Mouse (Mus musculus) c-Kit-negative CD71-positive TER-119-positive erythroid progenitor cells, embryonic 14.5 days (primary cell): ENCODE data around the gene Srebf1.
A peak's percentile ranks its signal among the peaks of the same experiment; 100 is the strongest.

Source experiments
- DNase-seq: peaks from one replicate; pipeline ENCODE4 v3.0.0-alpha.2; 2013; ENCODE audit warnings: low read depth, low spot score

Gene Srebf1

DNA sequence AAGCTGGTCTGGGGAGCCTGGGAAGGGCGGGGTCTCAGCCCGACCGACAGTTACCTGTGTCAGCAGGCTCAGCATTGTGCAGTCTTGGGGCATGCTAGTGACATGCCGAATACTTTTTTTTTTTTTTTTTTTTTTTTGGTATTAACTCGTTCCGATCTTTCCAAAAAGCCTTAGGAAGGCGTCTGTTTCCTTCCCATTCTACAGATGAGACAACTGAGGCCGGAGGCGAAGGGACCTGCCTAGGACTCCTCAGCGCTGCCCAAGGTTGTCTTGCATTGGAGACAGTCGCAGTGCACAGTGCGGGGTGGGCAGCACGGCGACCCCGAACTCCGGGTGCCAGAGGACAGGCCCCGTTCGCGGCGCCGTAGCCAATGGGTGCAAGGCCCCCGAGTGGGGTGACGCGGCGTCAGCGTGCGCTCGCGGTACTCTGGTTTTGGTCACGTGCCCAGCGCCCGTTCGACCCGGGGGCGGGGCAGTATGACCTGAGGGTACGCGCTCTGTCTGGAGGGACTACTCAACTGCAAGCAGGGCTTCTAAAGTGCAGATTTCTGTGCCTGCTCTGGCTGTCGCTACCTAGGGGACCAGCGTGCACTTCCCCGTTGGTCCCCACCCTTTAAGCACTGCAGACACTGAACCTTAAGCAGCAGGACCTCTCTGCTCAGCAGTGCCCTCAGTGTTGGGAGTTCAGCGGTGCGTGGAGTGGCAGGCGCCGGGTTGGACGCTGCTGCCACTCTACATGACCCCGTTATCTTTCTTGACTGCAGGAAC, at the start of gene Srebf1:
Gene Srebf1, minus strand, starts transcription at position 113 of the 768 bp plus-strand sequence.
- DNase-seq, result no peak

DNA sequence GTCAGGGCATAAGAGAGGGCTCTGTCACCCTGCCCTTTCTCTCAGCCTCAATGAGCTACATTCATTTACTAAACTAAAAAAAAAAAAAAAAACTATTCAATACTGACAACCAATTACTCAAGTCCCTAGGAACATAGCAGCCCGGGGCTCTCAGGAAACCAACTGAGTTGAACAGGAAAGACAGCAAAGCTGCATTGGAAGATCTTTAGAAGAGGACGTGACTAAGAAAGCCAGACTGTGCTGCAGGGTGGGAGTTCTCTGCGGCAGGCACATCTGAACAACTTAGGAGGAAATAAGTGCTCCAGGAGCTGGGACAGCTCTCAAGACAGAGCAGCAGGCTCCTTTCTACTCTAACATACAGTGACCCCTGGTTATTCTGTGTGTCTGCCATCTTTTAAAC, 46.2 kb upstream of the Srebf1 start:
- no peak for DNase-seq

DNA sequence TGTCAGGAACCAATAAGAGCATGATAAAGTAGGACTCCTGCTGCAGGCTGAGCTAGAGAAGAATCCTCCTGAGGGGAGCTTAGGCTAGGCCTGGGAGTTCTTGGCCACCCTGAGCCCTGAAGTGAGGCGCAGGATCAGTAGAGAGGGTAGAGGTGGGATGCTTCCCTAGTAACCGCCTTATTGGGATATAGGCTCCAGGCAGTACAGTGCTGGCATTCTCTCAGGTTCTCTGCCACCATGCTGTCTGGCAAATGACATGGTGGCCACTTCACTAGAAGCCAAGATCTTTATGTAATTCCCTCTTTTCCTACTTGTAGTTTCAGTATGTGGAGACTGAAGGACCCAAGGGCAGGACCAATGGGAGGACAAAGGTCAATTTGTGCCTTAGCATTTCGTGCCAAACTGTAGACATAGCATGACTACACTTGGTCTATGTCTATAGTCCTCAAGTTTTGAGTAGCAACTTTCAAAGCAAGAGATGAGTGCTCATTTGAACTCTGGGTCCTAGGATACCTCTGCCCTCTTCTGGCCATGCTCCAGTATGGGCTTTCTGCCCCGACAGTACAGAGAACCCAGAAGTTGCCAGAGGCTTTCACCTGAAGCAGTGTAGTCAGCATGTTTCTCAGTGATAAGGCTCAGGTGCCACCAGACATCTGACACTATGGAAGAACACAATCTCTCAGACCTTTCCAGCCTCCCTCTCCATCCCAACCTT, 43.0 kb upstream of the Srebf1 start:
- DNase-seq, result no peak

DNA sequence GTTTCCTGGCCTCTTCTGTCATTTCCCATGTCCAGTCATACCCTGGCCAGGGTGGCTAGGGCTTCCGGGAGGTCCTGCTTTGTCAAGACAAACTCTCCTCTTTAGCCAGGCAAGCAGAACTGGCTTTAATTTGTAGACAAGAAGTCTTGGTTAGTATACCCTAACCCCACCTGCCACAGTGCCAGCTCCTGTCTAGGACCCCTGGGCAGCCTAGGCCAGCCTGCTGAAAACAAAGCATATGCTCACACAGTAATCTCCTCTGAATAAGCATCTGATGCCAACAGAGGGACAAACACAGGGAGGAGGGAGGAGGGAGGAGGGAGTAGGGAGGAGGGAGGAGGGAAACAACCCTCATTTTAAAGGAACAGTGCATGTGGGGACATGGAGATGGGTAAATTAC, 42.3 kb upstream of the Srebf1 start:
- DNase-seq, result no peak

DNA sequence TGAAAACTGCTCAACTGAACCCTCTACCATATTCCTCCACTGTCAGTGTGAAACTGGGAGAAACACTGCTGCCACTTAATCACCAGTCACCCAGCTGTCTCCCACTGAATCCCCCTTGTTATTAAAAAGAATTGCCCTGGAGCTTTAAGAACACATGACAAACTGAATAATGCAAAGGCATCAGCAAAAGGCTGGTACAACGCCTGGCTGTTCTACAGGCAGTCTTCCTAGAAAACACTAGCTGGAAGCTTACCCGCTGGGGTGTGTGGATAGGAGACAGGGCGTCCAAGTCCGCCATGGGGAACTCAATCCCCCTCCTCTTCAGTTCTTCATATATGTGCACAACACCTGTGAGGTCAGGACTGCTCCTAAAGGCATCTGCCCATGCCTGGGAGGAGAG, 40.0 kb upstream of the Srebf1 start:
- no peak for DNase-seq

DNA sequence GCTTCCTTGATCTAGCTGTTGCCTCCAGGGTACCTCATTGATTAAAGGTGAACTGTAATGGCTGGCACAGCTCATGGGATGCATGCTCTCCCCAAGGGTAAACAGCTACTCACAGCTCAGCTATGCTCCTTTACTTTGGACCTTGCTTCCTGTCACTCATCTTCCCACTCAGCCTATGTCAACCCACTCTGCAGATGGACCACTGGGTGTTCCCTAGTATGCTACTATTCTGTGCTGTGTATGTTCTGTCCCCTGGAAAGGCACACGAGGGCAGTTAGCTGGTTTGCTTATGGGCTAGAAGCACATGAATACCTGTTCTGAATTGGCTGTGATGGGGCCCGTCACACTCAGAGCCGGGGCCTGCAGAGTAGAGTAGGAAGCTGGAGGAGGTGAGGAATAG, 38.4 kb upstream of the Srebf1 start:
- no peak for DNase-seq

DNA sequence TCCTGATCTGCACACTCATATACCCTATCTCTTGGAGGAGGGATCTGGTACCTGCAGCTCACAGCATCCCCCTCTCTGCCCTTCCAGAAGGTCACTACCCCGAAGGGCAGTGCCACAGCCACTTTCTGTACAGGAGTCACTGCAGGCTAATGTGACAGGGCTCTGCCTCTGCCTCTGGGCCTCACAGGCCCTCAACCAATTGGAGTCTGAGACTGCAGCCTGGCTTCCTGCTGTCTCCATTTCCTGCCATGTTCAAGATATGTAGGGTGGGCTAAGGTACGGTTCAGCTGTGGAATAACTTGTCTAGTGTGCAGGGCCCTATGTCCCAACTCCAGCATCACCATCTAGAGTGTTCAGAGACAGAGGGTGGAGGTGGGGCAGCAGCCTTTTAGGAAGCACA, 35.3 kb upstream of the Srebf1 start:
- DNase-seq, result no peak

DNA sequence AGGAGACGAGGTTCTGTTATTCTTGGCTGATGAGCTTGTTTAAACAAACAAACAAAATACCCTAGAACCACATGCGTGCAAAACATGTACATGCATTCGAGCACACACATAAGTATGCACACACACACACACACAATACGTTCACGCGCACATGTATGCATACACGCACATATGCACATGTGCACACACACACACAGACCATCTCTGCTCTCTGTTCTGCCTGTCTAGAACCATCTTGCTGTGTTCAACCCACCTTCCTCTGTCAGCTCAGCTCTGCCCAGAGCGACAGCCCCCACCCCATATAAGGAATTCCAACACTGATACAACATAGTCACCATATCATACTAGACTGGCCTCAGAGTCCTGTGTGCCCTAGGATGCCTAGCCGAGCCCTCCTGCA, 34.3 kb upstream of the Srebf1 start:
- DNase-seq, result no peak

DNA sequence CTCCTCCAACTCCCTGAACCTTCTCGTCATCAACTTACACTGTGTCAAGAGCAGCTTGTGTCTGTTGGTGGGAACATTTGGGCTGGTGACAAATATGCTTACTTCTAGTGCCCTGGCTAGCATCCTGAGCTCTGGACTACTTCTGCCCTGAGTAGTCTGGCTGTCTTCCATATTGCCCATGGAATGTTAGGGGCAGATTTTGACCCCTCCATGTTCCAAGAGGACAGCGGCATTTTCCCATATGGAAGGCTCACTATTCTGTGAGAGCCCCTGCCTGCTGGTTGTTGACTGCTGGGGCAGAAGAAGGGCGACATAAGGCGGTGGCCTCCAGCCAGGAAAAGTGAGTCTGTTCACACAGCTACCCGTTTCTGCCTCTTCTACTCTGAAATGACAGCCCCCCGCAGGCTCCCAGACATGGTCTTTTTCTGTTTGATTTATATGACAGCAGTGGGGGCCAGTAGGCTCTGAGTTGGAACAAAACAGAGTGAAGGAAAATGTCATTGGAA, 33.8 kb upstream of the Srebf1 start:
- DNase-seq, result no peak

DNA sequence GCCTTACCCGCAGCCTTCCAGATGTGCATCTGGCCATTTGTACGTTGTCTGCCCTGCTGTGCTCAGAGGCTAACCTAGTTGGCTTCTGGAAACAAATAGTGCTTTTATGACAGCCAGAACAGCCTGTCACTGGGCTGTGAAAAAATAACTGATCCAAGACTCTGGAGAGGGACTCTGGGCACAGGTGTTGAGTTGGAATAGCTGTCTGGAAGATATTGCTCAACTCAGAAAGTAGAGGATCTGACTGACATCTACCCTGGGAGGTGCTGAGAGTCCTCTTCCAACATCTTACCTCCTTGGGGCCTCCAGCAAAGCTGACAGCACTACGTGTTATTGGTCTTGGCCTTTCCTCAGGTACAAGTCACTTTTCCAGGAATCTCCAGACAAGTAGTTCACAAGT, 33.3 kb upstream of the Srebf1 start:
- DNase-seq, result no peak

DNA sequence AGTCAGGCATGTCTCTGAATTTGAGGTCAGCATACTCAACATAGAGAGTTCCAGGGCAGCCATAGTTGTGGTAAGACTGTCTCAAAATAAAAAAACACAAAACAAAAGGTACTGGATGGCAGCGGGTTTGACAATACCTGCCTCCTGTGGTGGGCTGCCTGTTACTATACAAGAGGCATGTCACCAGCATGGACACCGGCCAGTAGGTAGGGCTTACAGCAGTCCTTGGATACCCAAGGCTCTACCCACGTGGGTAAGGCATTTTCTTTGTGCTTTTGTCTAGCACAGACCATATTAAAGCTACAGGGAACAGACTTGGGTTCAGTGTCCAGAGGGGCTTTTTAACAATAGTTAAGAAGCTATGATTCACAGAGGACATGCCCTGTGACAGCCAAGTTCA, 32.8 kb upstream of the Srebf1 start:
- DNase-seq, result no peak

DNA sequence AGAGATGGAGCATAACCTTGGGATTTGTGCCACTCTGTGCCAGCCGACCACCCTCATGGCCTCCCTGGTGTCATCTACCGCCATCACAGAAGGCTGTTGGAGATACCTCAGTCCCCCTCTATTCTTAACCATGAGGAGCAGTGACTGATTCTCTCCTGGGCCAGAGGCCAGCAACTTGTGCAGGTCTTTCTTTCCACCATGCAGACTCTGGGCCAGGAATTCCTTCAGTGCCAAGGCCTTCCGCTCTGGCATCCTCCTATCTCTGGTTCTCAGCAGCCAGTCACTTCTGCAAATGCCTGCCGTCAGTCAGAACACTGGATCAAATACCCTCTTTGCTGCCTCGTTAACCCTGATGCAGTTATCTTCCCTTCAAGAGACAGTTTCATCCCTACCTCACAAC, 31.9 kb upstream of the Srebf1 start:
- DNase-seq, result no peak

DNA sequence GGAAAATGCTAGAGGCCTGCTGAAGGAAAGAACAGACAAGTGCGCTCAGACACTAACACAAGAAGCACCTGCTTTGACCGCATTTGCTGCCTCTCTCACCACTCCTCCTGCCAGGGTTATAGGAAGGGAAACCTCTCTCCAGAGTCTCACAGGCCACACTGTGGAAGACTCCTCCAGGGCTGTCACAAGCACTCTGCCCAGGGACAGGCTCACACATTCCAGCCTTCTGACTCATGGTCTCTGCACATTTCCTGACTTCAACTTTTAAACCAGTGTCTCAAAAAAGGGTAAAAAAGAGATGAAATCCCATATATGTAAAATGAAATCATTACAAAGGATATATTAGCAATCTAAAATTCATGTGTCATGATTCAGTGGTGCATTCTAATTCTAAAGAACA, 31.2 kb upstream of the Srebf1 start:
- DNase-seq, result no peak

DNA sequence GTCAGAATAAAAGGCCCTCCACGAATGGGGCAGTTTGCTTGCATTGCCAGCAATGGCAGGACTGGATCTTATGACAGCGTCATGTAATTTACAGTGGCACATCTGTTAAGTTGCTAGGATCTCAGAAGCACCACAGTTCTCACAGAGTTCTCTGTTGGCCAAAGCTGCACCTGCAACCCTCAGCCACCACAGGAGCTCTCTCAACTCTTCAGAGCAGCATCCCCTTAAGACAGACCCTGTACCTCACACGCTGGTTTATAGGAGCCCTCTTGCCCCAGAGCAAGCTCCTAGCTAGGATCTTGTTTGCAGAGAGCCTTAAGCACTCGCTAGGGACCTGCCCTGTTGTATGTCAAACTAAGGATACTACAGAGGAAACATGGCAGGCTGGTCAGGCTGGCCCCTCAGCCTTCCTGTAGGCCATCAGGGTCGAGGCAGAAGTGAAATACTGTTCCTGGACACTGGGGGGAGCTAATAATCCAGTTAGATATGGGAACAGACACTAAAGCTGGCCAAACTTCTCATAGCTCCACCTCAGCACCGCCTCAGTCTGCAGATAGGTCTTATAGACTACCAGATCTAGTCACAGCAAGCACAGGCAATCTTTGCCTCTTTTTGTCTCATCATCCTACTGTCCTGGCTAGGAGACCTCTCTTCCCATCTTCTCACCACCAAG, 28.7 kb upstream of the Srebf1 start:
- DNase-seq, result peak; percentile 22

DNA sequence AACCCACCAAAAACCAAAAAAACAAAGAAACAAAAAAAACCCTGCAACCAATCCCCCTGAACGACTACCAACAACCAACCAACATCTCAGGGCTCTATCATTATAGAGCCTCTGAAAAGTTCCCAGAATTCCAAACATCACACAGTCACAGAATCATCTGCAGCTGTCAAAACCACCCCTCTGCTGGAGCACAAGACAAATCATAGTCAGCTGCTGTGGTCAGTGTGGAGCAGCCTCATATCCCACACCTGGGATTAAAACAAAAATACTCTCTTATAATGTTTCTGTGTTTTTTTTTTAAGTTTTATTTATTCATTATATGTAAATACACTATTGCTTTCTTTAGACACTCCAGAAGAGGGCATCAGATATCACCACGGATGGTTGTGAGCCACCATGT, 27.5 kb upstream of the Srebf1 start:
- DNase-seq, result no peak

DNA sequence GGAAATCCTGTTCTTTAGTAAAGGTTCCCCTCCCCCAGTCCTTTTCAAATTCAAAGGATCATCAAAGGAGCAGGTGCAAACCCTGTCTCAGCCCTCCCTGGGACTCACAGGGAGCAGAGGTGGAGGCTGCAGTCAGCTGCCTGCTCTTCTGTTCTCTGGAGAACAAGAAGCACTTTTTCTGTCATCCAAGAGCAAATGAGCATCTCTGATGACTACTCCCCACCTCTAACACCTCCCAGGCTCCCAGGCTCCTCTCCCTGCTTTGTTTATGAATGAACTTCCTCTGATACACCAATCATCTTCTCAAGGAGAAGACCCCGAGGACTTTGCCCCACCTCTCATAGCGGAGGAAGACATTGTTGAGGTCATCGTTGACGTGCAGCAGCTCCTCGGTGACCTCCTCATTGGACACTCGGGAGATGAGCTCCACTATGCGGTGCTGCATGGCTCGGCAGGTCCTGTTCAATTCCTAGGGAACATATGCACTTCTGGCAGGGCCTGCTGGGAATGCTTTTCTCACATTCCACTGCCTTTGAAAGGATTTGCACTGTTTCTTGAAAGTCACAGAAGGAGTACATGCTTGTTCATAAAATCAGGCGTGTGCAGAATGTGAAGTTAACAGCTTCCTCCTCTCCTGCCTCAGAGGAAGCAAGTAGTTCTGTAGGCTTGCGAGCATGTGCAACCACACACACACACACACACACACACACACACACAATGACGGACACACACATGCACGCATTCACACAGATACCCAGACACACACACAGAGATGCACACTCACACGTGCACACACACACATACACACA, 26.4 kb upstream of the Srebf1 start:
- no peak for DNase-seq

DNA sequence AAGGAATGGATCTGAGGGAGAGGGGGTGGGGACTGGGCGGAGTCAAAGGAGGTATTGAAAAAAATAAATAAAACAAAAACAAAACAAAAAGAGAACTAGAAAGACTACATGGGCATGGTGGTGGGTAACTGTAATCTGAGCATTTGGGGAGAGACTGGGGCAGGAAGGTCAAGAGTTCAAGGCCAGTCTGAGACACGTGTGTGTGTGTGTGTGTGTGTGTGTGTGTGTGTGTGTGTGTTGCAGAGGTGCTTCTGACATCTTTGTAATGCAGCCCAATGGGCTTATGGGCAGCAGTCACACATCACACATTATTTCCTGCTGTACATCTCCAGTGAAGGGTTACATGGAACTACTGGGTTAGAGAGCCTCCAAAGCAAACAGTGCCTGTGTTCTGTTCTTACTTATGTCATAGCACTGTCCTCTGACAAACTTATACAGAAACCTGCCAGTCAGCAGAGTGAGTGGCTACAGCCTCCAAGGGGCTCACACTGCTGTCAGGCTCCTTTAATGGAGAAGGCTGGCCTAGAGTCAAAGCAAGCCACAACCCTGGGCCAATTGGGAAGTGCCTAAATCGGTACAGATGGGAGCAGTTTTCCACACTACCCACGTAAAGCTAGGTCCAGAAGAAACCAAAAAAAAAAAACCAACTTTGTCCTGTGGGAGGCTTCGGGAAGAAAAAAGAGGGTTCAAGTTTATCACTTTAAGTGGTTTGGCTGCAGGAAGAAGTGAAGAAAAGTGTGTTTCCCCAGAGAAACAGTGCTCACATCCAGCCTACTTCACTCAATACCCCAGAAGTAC, 25.6 kb upstream of the Srebf1 start:
- no peak for DNase-seq

DNA sequence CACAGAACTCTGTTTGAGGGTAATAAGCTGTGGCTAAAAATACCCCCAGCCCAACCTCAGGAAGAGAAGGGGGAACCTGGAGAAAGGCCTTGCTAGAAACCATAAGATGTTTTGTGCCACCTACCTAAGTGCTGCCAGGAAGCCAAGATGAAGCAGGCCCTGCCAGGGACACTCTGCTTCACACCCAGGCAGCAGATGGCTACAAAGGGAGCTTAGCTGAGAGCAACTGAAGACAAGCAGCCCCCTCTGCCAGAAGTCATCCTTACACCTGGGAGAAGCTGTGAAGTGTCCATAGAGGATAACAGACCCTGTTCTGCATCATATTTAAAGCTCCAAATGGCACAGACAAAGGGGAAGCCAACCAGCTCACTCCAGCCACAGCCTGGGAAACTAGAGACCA, 23.7 kb upstream of the Srebf1 start:
- no peak for DNase-seq

DNA sequence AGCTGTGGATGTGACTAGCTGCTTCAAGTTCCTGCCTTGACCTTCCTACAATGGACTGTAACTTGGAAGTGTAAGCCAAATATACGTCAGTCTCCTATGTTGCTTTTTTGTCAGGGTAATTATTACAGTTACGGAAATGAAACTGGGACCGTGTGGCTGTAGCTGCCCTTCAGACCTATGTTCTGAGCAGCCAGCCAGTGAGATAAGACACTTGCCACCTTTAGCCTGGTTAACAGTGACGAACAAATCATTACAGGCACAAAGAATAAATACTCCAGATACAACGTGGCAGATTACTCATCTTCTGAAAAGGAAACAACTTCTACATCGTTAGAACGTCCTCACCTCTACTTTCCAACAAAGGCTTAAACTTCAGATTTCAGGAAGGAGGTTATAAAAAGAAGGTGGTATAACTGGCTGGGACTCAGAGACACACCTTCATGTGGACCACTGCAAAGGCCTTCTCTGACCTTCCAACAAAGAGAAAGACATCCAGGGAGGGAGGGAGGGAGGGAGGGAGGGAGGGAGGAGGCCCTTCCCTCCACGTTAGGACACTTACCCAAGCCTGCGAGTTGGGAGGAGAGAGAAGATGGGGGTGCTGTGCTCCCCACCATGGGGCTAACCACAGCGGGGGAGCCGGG, 22.2 kb upstream of the Srebf1 start:
- no peak for DNase-seq

DNA sequence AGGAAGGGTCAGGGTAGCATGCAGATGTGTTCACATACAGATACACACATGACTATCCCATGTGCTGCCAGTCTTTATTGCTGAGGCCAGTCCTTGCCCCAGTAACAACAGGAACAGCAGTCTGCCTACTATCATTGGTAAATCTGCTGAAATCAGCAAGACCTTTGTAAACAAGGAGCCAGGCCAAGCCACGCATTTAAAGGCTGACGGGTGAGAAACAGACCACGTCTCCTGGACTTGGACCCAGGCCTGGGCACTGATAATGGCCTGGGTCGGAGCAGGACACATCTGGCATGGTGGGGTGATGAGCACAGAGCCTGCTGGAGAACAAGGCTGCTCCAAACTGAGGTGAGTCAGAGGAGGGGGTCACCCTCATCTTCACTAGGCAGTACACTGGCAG, 18.1 kb upstream of the Srebf1 start:
- DNase-seq, result no peak

DNA sequence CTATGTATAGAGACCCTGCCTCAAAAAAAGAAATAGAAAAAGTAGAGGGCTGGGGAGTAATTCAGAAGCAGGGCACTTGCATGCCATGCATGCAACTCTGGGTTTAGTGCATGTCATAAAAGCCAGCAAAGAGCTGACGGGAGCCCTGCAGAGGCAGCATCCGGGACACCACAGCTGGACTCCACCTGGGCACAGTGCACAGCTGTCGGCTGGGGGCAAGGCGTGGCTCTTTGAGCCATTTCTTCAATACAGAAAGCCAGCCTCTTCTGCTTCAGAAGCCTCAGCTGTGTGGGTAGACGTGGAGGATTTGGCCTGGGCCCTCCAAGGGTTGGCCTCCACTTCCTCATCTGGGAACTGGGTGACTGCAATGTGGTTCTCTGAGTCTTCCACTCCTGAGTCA, 13.0 kb upstream of the Srebf1 start:
- no peak for DNase-seq
